Mouse (Mus musculus) forebrain, embryonic 11.5 days (tissue): Measurements from ENCODE around the gene Dtnb. TPM values are rescaled to one million over a fixed set of nuclear protein-coding genes. Genes with fewer than 3 reads are reported as not detected.
"Not testable (repeated sequence)": the region's sequence is repeated elsewhere in the genome, so short reads cannot be mapped to it uniquely, and the experiment has no call there.

Source experiments
- ATAC-seq: fragments of 200-750 bp; cut with Nextera tagmentation; replicated peaks from 2 replicates; pipeline ENCODE4 v1.8.0; 2017; ENCODE audit warnings: moderate TSS enrichment; ENCODE audit not compliant: low FRiP score
- DNase-seq: peaks from one replicate; pipeline ENCODE4 v3.0.0-alpha.2; 2017; ENCODE audit warnings: low spot score
- H3K27ac ChIP-seq: fragments of 300-500 bp; sonication (generic); 2 replicates; pipeline ENCODE4 v1.5.1; 2014; ENCODE audit warnings: low read depth, low read length
- H3K27me3 ChIP-seq: fragments of 300-500 bp; sonication (generic); 2 replicates; pipeline ENCODE4 v1.6.1; 2014; ENCODE audit warnings: mild to moderate bottlenecking, low read length, mixed read lengths; ENCODE audit not compliant: control insufficient read depth, insufficient read depth
- H3K36me3 ChIP-seq: fragments of 300-500 bp; sonication (generic); 2 replicates; pipeline ENCODE4 v1.6.1; 2014; ENCODE audit warnings: mild to moderate bottlenecking, low read length, moderate library complexity, mixed read lengths; ENCODE audit not compliant: control insufficient read depth, insufficient read depth
- H3K4me1 ChIP-seq: fragments of 300-500 bp; sonication (generic); replicated peaks from 2 replicates; pipeline ENCODE4 v1.6.1; 2014; ENCODE audit warnings: low read length, mixed read lengths; ENCODE audit not compliant: control insufficient read depth, insufficient read depth
- H3K4me2 ChIP-seq: fragments of 300-500 bp; sonication (generic); 2 replicates; pipeline ENCODE4 v1.6.1; 2014; ENCODE audit warnings: low read depth, mild to moderate bottlenecking, low read length, moderate library complexity, mixed read lengths; ENCODE audit not compliant: severe bottlenecking
- H3K4me3 ChIP-seq: fragments of 300-500 bp; sonication (generic); 2 replicates; pipeline ENCODE4 v1.5.1; 2014; ENCODE audit warnings: low read depth, low read length
- H3K9ac ChIP-seq: fragments of 300-500 bp; sonication (generic); 2 replicates; pipeline ENCODE4 v1.6.1; 2014; ENCODE audit warnings: low read length
- H3K9me3 ChIP-seq: fragments of 300-500 bp; sonication (generic); 2 replicates; pipeline ENCODE4 v1.6.1; 2016; ENCODE audit warnings: low read length, mixed read lengths; ENCODE audit not compliant: control insufficient read depth
- WGBS: fragments of 180-500 bp; shearing (Covaris S2); extraction: QIAGEN DNeasy Blood & Tissue Kit; methylation state at CpG from one replicate; pipeline ENCODE4 v1.1.7; 2014; 5-methylcytosine and 5-hydroxymethylcytosine counted together
- polyA plus RNA-seq: library from polyadenylated mRNA; unstranded; fragments of >200 nt; fragmentation: Nextera tagmentation; extraction: Ambion mirVana; gene quantifications from 2 replicates; pipeline ENCODE4 v1.2.1, GENCODE M21; 2014

Dtnb gene
- polyA plus RNA-seq = 37.8 and 42.7 TPM in 2 replicates

DNA sequence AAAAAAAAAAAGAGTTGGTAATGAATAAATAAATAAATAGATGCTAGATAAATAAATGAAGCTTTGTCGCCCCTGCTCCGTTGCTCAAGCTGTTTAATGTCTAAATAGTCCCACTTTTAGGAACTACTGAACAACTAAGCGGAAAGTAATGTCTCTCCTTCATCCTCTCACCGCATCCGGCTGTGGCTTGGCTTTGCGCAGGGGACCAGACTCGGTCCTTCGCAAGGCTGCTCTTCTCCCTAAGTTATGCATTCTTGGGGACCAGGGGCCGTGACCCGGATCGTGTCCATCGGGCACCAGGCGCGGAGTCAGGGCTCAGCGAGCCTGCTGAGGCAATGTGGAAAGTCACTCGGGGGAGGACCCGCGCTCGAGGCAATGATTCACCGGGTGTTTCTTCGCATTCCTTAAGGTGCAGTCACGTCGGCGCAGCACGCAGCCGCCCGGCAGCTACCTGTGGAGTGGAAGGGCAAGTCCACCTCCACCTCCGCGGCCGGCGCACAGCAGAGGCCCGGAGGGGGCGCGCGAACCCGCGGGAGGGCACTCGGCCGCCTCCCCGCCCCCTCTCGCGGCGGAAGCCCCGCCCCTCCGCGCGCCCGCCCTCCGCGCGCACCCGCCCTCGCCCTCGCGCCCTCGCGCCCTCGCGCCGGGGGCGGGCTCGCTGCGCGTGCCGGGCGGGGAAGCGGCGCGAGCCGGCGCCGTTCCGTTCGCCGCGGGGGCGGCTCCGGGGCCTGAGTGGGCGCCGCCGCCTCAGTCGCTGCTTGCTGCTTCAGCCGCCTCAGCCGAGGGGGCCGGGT, at the start of gene Dtnb:
Dtnb (plus strand) TSS at position 595 of the 794 bp plus-strand sequence.
- Histone ChIP-seq H3K4me1 (0 out of 2 replicates have a peak, but pooled peaks cover 3% of the 10 kb centered on the region), H3K4me2 (peak within 1 kb of the TSS; percentile 78), H3K9me3 (no peaks in the 10 kb centered on the region), H3K9ac (peak within 1 kb of the TSS; percentile 91), H3K36me3 (no peaks in the 10 kb centered on the region), H3K4me3 (peak within 1 kb of the TSS; percentile 83), H3K27ac (peak within 1 kb of the TSS; percentile 62), H3K27me3 (no peaks in the 10 kb centered on the region)
- WGBS = 3% methylated on average over 35 of the region's 85 CpGs
- peak; percentile 84 for DNase-seq
- ATAC-seq = peak; percentile 85

DNA sequence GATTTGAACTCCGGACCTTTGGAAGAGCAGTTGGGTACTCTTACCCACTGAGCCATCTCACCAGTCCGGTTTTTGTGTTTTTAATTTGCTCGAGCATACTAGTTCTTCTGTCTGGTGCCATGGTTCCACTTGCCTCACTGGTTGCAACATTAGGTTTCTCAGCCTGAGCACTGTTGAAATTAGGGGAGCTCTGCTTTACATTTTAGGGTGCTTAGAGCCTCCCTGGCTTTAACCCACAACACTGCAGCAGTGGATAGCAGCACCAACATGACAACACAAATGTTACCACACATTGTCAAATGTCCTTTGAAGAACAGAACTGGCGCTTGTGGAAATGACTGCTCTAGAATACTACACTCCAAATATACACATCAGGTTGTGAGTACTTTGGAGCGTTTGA, 46.6 kb upstream of the Dtnb start:
- no peaks in the 10 kb centered on the region; the same call in 1 of the 2 replicates for H3K9me3 ChIP-seq
- no peak overlapping the region for H3K4me3 ChIP-seq
- H3K36me3 ChIP-seq = no peaks in the 10 kb centered on the region
- ATAC-seq (no peak), DNase-seq (no peak)
- no peak overlapping the region for H3K4me2 ChIP-seq
- no peaks in the 10 kb centered on the region for H3K4me1 ChIP-seq
- 94% methylated on average over 5 of the region's 5 CpGs for WGBS
- no peak overlapping the region for H3K9ac ChIP-seq
- H3K27ac ChIP-seq = no peak overlapping the region
- no peaks in the 10 kb centered on the region for H3K27me3 ChIP-seq

DNA sequence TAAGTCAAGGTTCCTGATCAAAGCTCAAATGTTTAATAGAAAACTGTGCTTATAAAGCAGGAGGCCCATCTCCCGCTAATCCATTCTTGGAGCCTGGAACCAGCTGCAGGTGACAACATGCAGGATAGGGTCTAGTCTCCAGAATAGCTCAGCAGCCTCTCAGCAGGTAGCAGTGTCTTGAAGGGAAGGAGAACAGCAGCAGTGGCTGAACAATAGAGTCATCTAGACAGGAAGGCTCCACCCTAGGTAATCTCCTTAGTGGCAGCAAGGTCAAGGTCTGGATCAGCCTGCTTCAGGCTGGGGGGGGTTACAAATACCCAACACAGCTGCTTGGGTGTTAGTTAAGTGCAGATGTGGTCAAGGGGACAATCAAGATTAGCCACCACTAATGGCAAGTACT, 36.7 kb upstream of the Dtnb start:
- not testable (repeated sequence) for ATAC-seq, H3K9ac ChIP-seq, H3K27me3 ChIP-seq, DNase-seq, H3K27ac ChIP-seq, H3K4me3 ChIP-seq, H3K4me2 ChIP-seq, H3K4me1 ChIP-seq, H3K36me3 ChIP-seq, H3K9me3 ChIP-seq
- WGBS = 87% methylated on average over 1 of the region's 1 CpGs

DNA sequence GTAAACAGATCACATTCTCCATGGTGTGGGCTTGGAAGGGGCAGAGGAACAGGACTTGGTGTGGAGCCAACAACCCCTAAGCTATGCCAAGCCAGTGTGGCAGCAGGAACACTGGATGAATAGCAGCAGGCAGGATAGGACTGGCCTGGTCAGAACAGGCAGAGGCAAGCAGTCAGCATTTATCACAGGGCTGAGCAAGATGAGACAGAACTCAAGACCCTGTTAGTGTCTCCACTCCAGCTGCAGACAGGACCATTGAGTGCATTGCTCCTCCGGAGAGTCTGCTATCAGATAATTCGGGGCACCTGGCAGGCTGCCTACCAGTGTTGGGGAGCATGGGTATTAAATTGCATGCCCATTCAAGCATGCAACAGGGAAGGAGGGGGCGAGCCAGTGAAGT, 34.6 kb upstream of the Dtnb start:
- Histone ChIP-seq H3K27me3 (no peaks in the 10 kb centered on the region), H3K4me3 (no peak overlapping the region), H3K36me3 (no peaks in the 10 kb centered on the region), H3K4me1 (no peaks in the 10 kb centered on the region), H3K4me2 (no peak overlapping the region), H3K9me3 (no peaks in the 10 kb centered on the region), H3K9ac (no peak overlapping the region), H3K27ac (no peak overlapping the region)
- DNase-seq = no peak
- 80% methylated on average over 3 of the region's 3 CpGs for WGBS
- no peak for ATAC-seq

DNA sequence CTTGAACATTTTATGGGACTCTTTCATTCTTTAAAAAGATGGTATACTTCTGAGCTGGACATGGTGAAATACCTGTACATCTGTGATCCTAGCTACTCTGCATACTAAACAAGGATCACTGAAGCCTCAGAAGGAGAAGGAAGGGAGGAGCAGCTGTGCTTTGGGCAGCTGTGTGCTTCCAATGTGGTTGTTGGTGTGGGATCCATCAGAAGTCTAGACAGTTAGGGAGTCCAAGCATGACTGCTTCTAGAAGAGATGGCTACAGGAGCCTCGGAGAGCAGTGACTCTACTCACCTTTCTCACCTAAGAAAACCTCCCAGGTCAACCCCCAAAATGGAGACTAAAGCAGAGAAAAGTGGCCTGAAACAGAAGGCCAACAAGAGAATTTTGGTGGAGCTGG, 34.1 kb upstream of the Dtnb start:
- Histone ChIP-seq H3K9ac (no peak overlapping the region), H3K9me3 (no peaks in the 10 kb centered on the region), H3K36me3 (no peaks in the 10 kb centered on the region), H3K4me3 (no peak overlapping the region), H3K27me3 (no peaks in the 10 kb centered on the region), H3K4me2 (no peak overlapping the region), H3K27ac (no peak overlapping the region), H3K4me1 (no peaks in the 10 kb centered on the region)
- 86% methylated on average over 1 of the region's 1 CpGs for WGBS
- DNase-seq (no peak), ATAC-seq (no peak)

DNA sequence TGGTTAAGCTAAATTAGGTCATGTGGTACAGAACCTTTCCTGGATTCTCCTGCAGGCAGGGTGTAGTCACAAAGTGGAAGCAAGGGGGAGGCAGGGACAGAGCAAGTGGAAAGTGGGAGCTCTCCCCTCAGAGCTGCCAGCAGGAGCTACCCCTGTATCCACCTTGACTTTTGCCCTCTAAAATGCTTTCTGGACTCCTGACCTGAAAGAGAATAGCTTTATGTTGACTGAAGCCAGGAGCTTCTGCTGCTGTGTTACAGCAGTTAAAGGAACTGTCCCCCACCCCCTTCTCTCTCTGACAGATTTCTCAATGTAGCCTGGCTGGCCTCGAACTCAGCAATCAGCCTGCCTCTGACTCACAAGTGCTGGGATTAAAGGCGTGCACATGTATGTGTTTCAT, 32.6 kb upstream of the Dtnb start:
- Histone ChIP-seq H3K4me2 (no peak overlapping the region), H3K9ac (no peak overlapping the region), H3K36me3 (no peaks in the 10 kb centered on the region), H3K4me3 (no peak overlapping the region), H3K27ac (no peak overlapping the region), H3K9me3 (no peaks in the 10 kb centered on the region), H3K27me3 (no peaks in the 10 kb centered on the region), H3K4me1 (no peaks in the 10 kb centered on the region)
- DNase-seq (no peak), ATAC-seq (no peak)
- 81% methylated on average over 2 of the region's 2 CpGs for WGBS

DNA sequence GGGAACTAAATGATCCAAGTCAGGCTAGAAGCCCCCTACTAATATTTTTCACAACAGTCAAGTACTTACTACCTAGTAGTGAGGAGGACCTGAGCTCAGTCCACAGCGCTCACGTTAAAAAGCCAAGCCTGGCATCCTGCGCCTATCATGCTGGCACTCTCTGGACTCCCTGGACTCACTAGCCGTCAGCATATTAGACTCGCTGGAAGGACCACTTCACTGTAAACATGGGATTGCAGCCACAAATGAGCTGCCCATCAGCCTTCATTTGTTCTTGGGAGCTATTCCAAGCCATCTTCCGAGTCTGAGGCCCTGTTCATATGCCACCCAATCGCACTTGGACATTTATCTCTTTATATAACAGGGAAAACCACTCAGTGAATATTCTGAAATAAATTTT, 31.3 kb upstream of the Dtnb start:
- 91% methylated on average over 7 of the region's 7 CpGs for WGBS
- Histone ChIP-seq H3K27me3 (no peaks in the 10 kb centered on the region), H3K4me3 (no peak overlapping the region), H3K36me3 (no peaks in the 10 kb centered on the region), H3K4me1 (no peaks in the 10 kb centered on the region), H3K9ac (no peak overlapping the region), H3K9me3 (no peaks in the 10 kb centered on the region), H3K27ac (no peak overlapping the region), H3K4me2 (no peak overlapping the region)
- ATAC-seq = no peak
- no peak for DNase-seq

DNA sequence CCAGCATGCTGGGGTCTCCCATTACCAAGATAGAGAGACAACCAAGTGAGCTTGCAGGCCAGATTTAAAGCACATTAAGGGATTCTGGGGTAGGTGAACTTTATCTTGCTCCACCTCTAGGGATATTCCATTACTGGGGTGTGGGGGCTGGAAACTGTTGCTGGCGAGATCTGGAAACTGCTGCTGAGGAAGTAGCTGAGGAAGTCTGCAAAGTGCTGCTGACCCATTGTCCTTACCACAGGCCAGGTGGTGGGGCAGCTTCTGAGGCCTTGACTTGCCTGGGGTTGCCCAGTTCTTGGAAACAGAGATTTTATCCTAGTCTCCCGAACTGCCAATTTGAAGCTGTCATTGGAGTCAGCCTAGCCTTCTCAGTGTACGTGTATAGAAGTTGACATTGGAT, 26.7 kb upstream of the Dtnb start:
- Histone ChIP-seq H3K9me3 (no peaks in the 10 kb centered on the region), H3K36me3 (no peaks in the 10 kb centered on the region), H3K9ac (no peak overlapping the region), H3K27me3 (no peaks in the 10 kb centered on the region), H3K27ac (no peak overlapping the region), H3K4me2 (no peak overlapping the region), H3K4me3 (no peak overlapping the region), H3K4me1 (no peaks in the 10 kb centered on the region)
- 65% methylated on average over 3 of the region's 3 CpGs for WGBS
- ATAC-seq (no peak), DNase-seq (no peak)

DNA sequence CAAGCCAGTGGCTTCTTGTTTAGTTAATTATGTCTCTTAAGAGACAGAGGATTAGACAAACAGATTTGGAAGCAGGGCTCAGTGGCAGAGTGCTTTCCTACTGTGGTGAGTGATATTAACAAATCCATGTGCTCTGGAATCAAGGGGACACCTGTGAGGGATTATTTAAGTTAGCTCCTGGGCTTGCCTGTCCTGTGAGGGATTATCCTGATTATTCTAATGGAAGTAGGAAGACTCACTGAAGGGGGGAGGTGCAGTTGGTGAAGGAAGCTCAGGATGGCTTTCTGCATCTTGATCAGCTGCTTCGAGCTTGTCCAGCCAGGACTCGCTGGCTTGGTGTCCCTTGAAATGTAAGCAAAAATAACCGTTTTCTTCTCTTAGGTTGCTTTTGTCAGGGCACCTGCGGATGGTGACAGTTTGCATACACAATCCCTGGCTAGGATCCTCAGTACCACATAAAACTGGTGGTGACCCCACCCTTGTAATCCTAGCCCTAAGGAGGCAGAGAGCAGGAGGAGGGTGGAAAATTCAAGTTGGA, 26.0 kb upstream of the Dtnb start:
- no peak overlapping the region for H3K4me3 ChIP-seq
- H3K27ac ChIP-seq = no peak overlapping the region
- no peaks in the 10 kb centered on the region for H3K4me1 ChIP-seq
- H3K9ac ChIP-seq = no peak overlapping the region
- ATAC-seq (no peak), DNase-seq (no peak)
- no peaks in the 10 kb centered on the region for H3K27me3 ChIP-seq
- H3K9me3 ChIP-seq = no peaks in the 10 kb centered on the region
- no peaks in the 10 kb centered on the region for H3K36me3 ChIP-seq
- no peak overlapping the region for H3K4me2 ChIP-seq
- 19% methylated on average over 4 of the region's 4 CpGs for WGBS
